ENCODE assay signal across 9 mouse cellular contexts in genomic region chr17:25427441-25427840, GRCm38 (mm10). TPM values are rescaled to one million over a fixed set of nuclear protein-coding genes. Genes with fewer than 3 reads are reported as not detected.
A peak's percentile ranks its signal among the peaks of the same experiment; 100 is the strongest.
DNase-seq lines count a peak whose midpoint lies in the region; ATAC-seq and TF ChIP-seq lines count a peak whose summit lies in the region.
"Had no signal": no experiment of that assay in that cellular context is flagged by ENCODE, and none has a peak within 500 bp of the region (broad histone marks: within the 10 kb centered on the region; RNA-seq: fewer than 3 reads in every experiment).

No protein-coding gene starts in this region.

- H3K9me3 ChIP-seq in forebrain, embryonic 16.5 days (ENCODE audit: control insufficient read depth, low read length), result no peaks in the 10 kb centered on the region
- no peaks in the 10 kb centered on the region for H3K9me3 ChIP-seq in forebrain, embryonic 13.5 days (replicated peaks)
- H3K9me3 ChIP-seq in lung, postnatal 0 days (ENCODE audit: low read length), result no peaks in the 10 kb centered on the region
- no peaks in the 10 kb centered on the region for H3K9me3 ChIP-seq in midbrain, postnatal 0 days (ENCODE audit: low read length)

- H3K36me3 ChIP-seq in forebrain, embryonic 16.5 days (ENCODE audit: control insufficient read depth, insufficient read depth), result no peaks in the 10 kb centered on the region
- no peaks in the 10 kb centered on the region for H3K36me3 ChIP-seq in forebrain, embryonic 13.5 days (ENCODE audit: poor library complexity, severe bottlenecking)
- H3K36me3 ChIP-seq in lung, postnatal 0 days (ENCODE audit: insufficient read depth, low read length), result no peaks in the 10 kb centered on the region
- peaks cover 20% of the 10 kb centered on the region; the same call in 1 of the 2 replicates for H3K36me3 ChIP-seq in midbrain, postnatal 0 days (ENCODE audit: insufficient read depth, low read length)

- H3K4me2 ChIP-seq in forebrain, embryonic 16.5 days (ENCODE audit: low read length), result no peak overlapping the region
- H3K4me2 ChIP-seq in forebrain, embryonic 13.5 days, result no peak overlapping the region
- no peak overlapping the region for H3K4me2 ChIP-seq in lung, postnatal 0 days (replicated peaks; ENCODE audit: low read depth, low read length)
- no peak overlapping the region for H3K4me2 ChIP-seq in midbrain, postnatal 0 days (ENCODE audit: low read depth, low read length, poor library complexity, severe bottlenecking)

- H3K27ac ChIP-seq in forebrain, embryonic 16.5 days (ENCODE audit: low read length), result no peak overlapping the region
- H3K27ac ChIP-seq in forebrain, embryonic 13.5 days, result no peak overlapping the region
- H3K27ac ChIP-seq in lung, postnatal 0 days (ENCODE audit: low read length), result no peak overlapping the region
- no peak overlapping the region for H3K27ac ChIP-seq in midbrain, postnatal 0 days (ENCODE audit: low read depth, low read length)

- intact Hi-C loops in heart, postnatal 14 days (cut with DNase I), result no loop called here

- no peak overlapping the region for H3K4me3 ChIP-seq in forebrain, embryonic 16.5 days (replicated peaks; ENCODE audit: low read length)
- no peak overlapping the region for H3K4me3 ChIP-seq in forebrain, embryonic 13.5 days
- no peak overlapping the region for H3K4me3 ChIP-seq in lung, postnatal 0 days (ENCODE audit: low read depth, low read length)
- no peak overlapping the region for H3K4me3 ChIP-seq in midbrain, postnatal 0 days (ENCODE audit: low read depth, low read length)

- H3K4me1 ChIP-seq in forebrain, embryonic 16.5 days (replicated peaks; ENCODE audit: control insufficient read depth, insufficient read depth, low read length), result peaks cover 32% of the 10 kb centered on the region
- H3K4me1 ChIP-seq in forebrain, embryonic 13.5 days, result peaks cover 43% of the 10 kb centered on the region
- H3K4me1 ChIP-seq in lung, postnatal 0 days (ENCODE audit: insufficient read depth, low read depth, low read length), result peaks cover 6% of the 10 kb centered on the region; the same call in 1 of the 2 replicates
- H3K4me1 ChIP-seq in midbrain, postnatal 0 days (ENCODE audit: insufficient read depth, low read length), result peaks cover 25% of the 10 kb centered on the region; the same call in 1 of the 2 replicates

- peaks cover 8% of the 10 kb centered on the region; the same call in 1 of the 2 replicates for H3K27me3 ChIP-seq in forebrain, embryonic 16.5 days (replicated peaks; ENCODE audit: control insufficient read depth, insufficient read depth, low read length)
- peaks cover 44% of the 10 kb centered on the region for H3K27me3 ChIP-seq in forebrain, embryonic 13.5 days
- H3K27me3 ChIP-seq in lung, postnatal 0 days (replicated peaks; ENCODE audit: insufficient read depth, low read length), result peaks cover 13% of the 10 kb centered on the region
- H3K27me3 ChIP-seq in midbrain, postnatal 0 days (ENCODE audit: insufficient read depth, low read length), result no peaks in the 10 kb centered on the region

- TF ChIP-seq EP300 in lung, postnatal 0 days (IDR thresholded peaks at IDR 0.05), result no peak

- DNase-seq in lung, postnatal 0 days (ENCODE audit: low spot score), result no peak
- no peak for DNase-seq in lung, postnatal 25 days (ENCODE audit: low spot score)
- DNase-seq in heart, postnatal 14 days, result peak; percentile 39 to 62
- DNase-seq in midbrain, postnatal 0 days (ENCODE audit: low spot score), result peak; percentile 75
- DNase-seq in frontal cortex, postnatal 14 days (ENCODE audit: low spot score in 2 of 2), result no peak
- DNase-seq in thymus, adult 18-20 months, result no peak

- 32% methylated on average over 10 of the region's 10 CpGs for WGBS in forebrain, embryonic 16.5 days
- WGBS in forebrain, embryonic 13.5 days, result 38% methylated on average over 10 of the region's 10 CpGs
- 21% methylated on average over 10 of the region's 10 CpGs for WGBS in lung, postnatal 0 days
- 25% methylated on average over 10 of the region's 10 CpGs for WGBS in midbrain, postnatal 0 days

- H3K9ac ChIP-seq in forebrain, embryonic 16.5 days (replicated peaks; ENCODE audit: low read depth, low read length), result no peak overlapping the region
- no peak overlapping the region for H3K9ac ChIP-seq in forebrain, embryonic 13.5 days
- H3K9ac ChIP-seq in lung, postnatal 0 days (replicated peaks; ENCODE audit: low read depth), result no peak overlapping the region
- H3K9ac ChIP-seq in midbrain, postnatal 0 days (replicated peaks; ENCODE audit: low read length, poor library complexity, severe bottlenecking), result no peak overlapping the region

- ATAC-seq in forebrain, embryonic 16.5 days, result peak; percentile 31; the same call in 1 of the 2 replicates
- ATAC-seq in forebrain, embryonic 13.5 days, result no peak
- peak; percentile 42 for ATAC-seq in lung, postnatal 0 days
- 0 out of 2 replicates have a peak, but pooled peaks have one; percentile 24 for ATAC-seq in midbrain, postnatal 0 days (ENCODE audit: low FRiP score)

- no peak for TF ChIP-seq CTCF in lung, postnatal 0 days (IDR thresholded peaks at IDR 0.05)
- no peak for TF ChIP-seq CTCF in midbrain, postnatal 0 days (IDR thresholded peaks at IDR 0.05)

RNA-seq across cellular contexts. Expression of gene Cacna1h, which starts 6.1 kb away (rescaled TPM):
- polyA plus RNA-seq in forebrain, embryonic 16.5 days (2015; fragmentation: Nextera tagmentation; extraction: Ambion mirVana), result 12.4 and 14.7 TPM in 2 replicates
- 7.9 and 9.1 TPM in 2 replicates for polyA plus RNA-seq in forebrain, embryonic 13.5 days (2015; fragmentation: Nextera tagmentation; extraction: Ambion mirVana)
- 0.42 and 0.55 TPM in 2 replicates for polyA plus RNA-seq in lung, postnatal 0 days (2015; fragmentation: Nextera tagmentation; extraction: Ambion mirVana)
- 1 to 10 TPM; 4.9 to 8.1 TPM for total RNA-seq in heart, postnatal 14 days (2021)
- 117 and 164 TPM in 2 replicates for total RNA-seq in midbrain, postnatal 0 days (2014; rRNA removed)
- 7.6 and 9.5 TPM in 2 replicates for polyA plus RNA-seq in midbrain, postnatal 0 days (2015; fragmentation: Nextera tagmentation; extraction: Ambion mirVana)
- polyA plus RNA-seq: C2C12 had no signal

RNA-seq across cellular contexts. Expression of gene Tekt4, which starts 27.0 kb away (rescaled TPM):
- polyA plus RNA-seq in forebrain, embryonic 16.5 days (2015; fragmentation: Nextera tagmentation; extraction: Ambion mirVana), result 0.80 and 0.88 TPM in 2 replicates
- 0.57 and 0.82 TPM in 2 replicates for polyA plus RNA-seq in forebrain, embryonic 13.5 days (2015; fragmentation: Nextera tagmentation; extraction: Ambion mirVana)
- 10.3 and 11.7 TPM in 2 replicates for polyA plus RNA-seq in lung, postnatal 0 days (2015; fragmentation: Nextera tagmentation; extraction: Ambion mirVana)
- under 1 TPM in 1 of 2 experiments, not detected in 1; 0.50 TPM for total RNA-seq in heart, postnatal 14 days (2021)
- 1.9 and 5.2 TPM in 2 replicates for total RNA-seq in midbrain, postnatal 0 days (2014; rRNA removed)
- 2.1 and 2.3 TPM in 2 replicates for polyA plus RNA-seq in midbrain, postnatal 0 days (2015; fragmentation: Nextera tagmentation; extraction: Ambion mirVana)
- polyA plus RNA-seq: C2C12 had no signal

RNA-seq across cellular contexts. Expression of gene Tpsg1, which starts 58.4 kb away (rescaled TPM):
- 0.36 TPM in 1 of 2 replicates, not detected in the other for polyA plus RNA-seq in forebrain, embryonic 16.5 days (2015; fragmentation: Nextera tagmentation; extraction: Ambion mirVana)
- polyA plus RNA-seq in forebrain, embryonic 13.5 days (2015; fragmentation: Nextera tagmentation; extraction: Ambion mirVana), result 0.66 and 1.0 TPM in 2 replicates
- 0.17 and 0.18 TPM in 2 replicates for polyA plus RNA-seq in lung, postnatal 0 days (2015; fragmentation: Nextera tagmentation; extraction: Ambion mirVana)
- total RNA-seq in heart, postnatal 14 days (2021), result not detected
- total RNA-seq in midbrain, postnatal 0 days (2014; rRNA removed), result not detected in 2 replicates
- 1.0 and 1.2 TPM in 2 replicates for polyA plus RNA-seq in midbrain, postnatal 0 days (2015; fragmentation: Nextera tagmentation; extraction: Ambion mirVana)
- polyA plus RNA-seq: C2C12 had no signal

Comparison
In these comparisons a context has a peak if more than half of its experiments do, and no peak if none do; other contexts are left out.
1. DNase-seq: peak in heart, postnatal 14 days (2 of 2) and midbrain, postnatal 0 days (single experiment); none in lung, postnatal 0 days (single experiment), lung, postnatal 25 days (single experiment), frontal cortex, postnatal 14 days (0 of 2) and thymus, adult 18-20 months (0 of 2).